Mouse (Mus musculus): ENCODE measurements at regions not wholly inside any gene's neighbourhood (a gene's known extent, or its start where the extent isn't known, plus 50 kb on each side); places are given as distances from the start of the nearest gene placed in this dataset.

DNA sequence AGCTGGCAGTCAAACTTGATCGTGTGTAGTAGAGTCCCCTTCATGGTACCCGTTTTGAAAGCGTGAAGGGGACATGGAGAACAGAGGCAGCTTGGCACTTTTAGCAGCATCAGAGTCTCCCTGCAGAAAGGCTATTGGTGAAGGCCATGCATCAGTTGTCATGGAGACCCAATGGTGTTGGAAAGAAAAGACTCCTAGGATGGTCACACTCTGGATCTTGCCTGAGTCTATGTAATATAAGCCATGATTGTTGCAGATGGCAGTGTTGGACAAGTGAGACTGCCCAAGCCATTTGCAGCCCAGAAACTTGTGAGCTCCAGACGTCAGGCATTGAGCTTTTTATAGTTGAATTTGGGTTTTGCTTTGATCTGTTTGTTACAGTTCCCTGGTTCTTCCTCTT is 382.9 kb downstream of the 1700129C05Rik start:
- DNase-seq (ENCODE audit: low spot score) (no peak), ATAC-seq (replicated peaks; ENCODE audit: insufficient number of reproducible peaks, low FRiP score, low TSS enrichment, low read depth) (no peak)
- Histone ChIP-seq H3K4me2 (ENCODE audit: low read depth, low read length) (no peak overlapping the region), H3K27me3 (ENCODE audit: control insufficient read depth, insufficient read depth, low read length) (no peaks in the 10 kb centered on the region), H3K4me1 (ENCODE audit: control insufficient read depth, insufficient read depth, low read length) (no peaks in the 10 kb centered on the region), H3K9ac (replicated peaks; ENCODE audit: low read length) (no peak overlapping the region), H3K36me3 (replicated peaks; ENCODE audit: control insufficient read depth, insufficient read depth, low read depth, low read length) (no peaks in the 10 kb centered on the region), H3K9me3 (replicated peaks; ENCODE audit: control insufficient read depth, low read length) (no peaks in the 10 kb centered on the region), H3K4me3 (ENCODE audit: low read depth, low read length) (no peak overlapping the region), H3K27ac (replicated peaks; ENCODE audit: low read depth, low read length) (no peak overlapping the region)
- WGBS, result 86% methylated on average over 4 of the region's 4 CpGs

DNA sequence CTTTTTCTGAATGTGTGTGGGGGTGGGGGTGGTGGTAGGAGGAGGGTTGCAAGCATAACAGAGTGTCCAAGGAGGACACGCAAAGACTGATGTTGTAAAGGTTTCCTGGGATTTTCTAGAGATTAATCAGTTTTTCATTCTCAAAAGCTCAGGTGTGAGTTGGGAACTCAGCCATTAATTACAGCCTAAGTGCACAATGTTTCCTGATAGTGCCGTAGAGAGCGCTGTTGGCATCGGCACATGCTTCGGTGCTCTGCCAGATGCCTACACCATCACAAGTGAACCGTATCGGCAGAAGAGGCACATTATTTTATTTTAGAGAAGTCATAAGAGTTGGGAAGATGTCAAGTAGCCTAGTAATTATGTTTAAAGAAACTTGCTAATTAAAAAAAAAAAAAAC is 388.9 kb downstream of the 1700129C05Rik start:
- no peak overlapping the region for H3K9ac ChIP-seq (replicated peaks; ENCODE audit: low read length)
- H3K27me3 ChIP-seq (ENCODE audit: control insufficient read depth, insufficient read depth, low read length), result no peaks in the 10 kb centered on the region
- H3K9me3 ChIP-seq (replicated peaks; ENCODE audit: control insufficient read depth, low read length), result no peaks in the 10 kb centered on the region
- no peaks in the 10 kb centered on the region for H3K4me1 ChIP-seq (ENCODE audit: control insufficient read depth, insufficient read depth, low read length)
- DNase-seq (ENCODE audit: low spot score) (no peak), ATAC-seq (replicated peaks; ENCODE audit: insufficient number of reproducible peaks, low FRiP score, low TSS enrichment, low read depth) (no peak)
- no peak overlapping the region for H3K4me2 ChIP-seq (ENCODE audit: low read depth, low read length)
- WGBS, result 91% methylated on average over 7 of the region's 7 CpGs
- no peak overlapping the region for H3K27ac ChIP-seq (replicated peaks; ENCODE audit: low read depth, low read length)
- no peaks in the 10 kb centered on the region for H3K36me3 ChIP-seq (replicated peaks; ENCODE audit: control insufficient read depth, insufficient read depth, low read depth, low read length)
- no peak overlapping the region for H3K4me3 ChIP-seq (ENCODE audit: low read depth, low read length)

DNA sequence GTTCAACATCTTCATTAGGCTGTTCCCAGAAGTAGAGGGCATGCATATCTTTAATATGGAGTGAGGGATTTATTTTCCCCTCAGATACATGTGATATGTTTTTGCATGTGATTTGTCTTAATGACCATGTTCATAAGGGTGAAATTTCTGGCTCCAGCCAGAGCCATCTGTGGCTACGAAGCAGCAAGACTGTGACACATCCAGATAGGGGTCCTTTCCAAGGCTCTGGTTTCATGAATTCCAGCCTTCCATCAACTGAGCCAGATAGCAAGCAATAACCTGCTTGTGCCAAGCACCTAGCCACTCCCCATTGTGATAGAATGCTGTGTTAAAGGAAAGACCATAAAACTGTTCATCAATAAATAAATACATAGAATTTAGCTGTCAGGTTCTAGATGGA is 389.6 kb downstream of the 1700129C05Rik start:
- ATAC-seq (replicated peaks; ENCODE audit: insufficient number of reproducible peaks, low FRiP score, low TSS enrichment, low read depth) (no peak), DNase-seq (ENCODE audit: low spot score) (no peak)
- Histone ChIP-seq H3K27me3 (ENCODE audit: control insufficient read depth, insufficient read depth, low read length) (no peaks in the 10 kb centered on the region), H3K27ac (replicated peaks; ENCODE audit: low read depth, low read length) (no peak overlapping the region), H3K4me2 (ENCODE audit: low read depth, low read length) (no peak overlapping the region), H3K9me3 (replicated peaks; ENCODE audit: control insufficient read depth, low read length) (no peaks in the 10 kb centered on the region), H3K36me3 (replicated peaks; ENCODE audit: control insufficient read depth, insufficient read depth, low read depth, low read length) (no peaks in the 10 kb centered on the region), H3K9ac (replicated peaks; ENCODE audit: low read length) (no peak overlapping the region), H3K4me1 (ENCODE audit: control insufficient read depth, insufficient read depth, low read length) (no peaks in the 10 kb centered on the region), H3K4me3 (ENCODE audit: low read depth, low read length) (no peak overlapping the region)
- WGBS, result 79% methylated on average over 1 of the region's 1 CpGs

DNA sequence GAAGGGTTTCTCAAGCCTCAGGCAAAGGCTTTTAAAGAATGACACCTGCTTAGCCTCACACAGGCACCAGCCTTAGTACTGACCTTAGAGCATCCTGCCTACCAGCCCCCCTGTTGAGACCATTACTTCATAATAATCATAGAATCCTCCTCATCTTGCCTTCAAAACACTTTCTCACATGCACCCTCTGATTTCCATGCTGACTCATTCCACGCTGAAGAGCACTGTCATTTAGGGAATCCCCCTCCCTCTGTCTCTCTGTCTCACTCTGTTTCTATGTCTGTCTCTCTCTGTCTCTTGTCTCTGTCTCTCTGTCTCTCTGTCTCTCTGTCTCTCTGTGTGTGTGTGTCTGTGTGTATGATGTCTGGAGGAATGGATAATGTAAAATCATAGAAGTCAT is 416.3 kb downstream of the 1700129C05Rik start:
- H3K4me3 ChIP-seq (ENCODE audit: low read depth, low read length), result no peak overlapping the region
- H3K4me1 ChIP-seq (ENCODE audit: control insufficient read depth, insufficient read depth, low read length), result no peaks in the 10 kb centered on the region
- H3K27me3 ChIP-seq (ENCODE audit: control insufficient read depth, insufficient read depth, low read length), result no peaks in the 10 kb centered on the region
- ATAC-seq (replicated peaks; ENCODE audit: insufficient number of reproducible peaks, low FRiP score, low TSS enrichment, low read depth), result no peak
- WGBS, result 74% methylated on average over 1 of the region's 1 CpGs
- no peak overlapping the region for H3K9ac ChIP-seq (replicated peaks; ENCODE audit: low read length)
- H3K27ac ChIP-seq (replicated peaks; ENCODE audit: low read depth, low read length), result no peak overlapping the region
- H3K36me3 ChIP-seq (replicated peaks; ENCODE audit: control insufficient read depth, insufficient read depth, low read depth, low read length), result no peaks in the 10 kb centered on the region
- no peak overlapping the region for H3K4me2 ChIP-seq (ENCODE audit: low read depth, low read length)
- H3K9me3 ChIP-seq (replicated peaks; ENCODE audit: control insufficient read depth, low read length), result no peaks in the 10 kb centered on the region
- DNase-seq (ENCODE audit: low spot score), result no peak

DNA sequence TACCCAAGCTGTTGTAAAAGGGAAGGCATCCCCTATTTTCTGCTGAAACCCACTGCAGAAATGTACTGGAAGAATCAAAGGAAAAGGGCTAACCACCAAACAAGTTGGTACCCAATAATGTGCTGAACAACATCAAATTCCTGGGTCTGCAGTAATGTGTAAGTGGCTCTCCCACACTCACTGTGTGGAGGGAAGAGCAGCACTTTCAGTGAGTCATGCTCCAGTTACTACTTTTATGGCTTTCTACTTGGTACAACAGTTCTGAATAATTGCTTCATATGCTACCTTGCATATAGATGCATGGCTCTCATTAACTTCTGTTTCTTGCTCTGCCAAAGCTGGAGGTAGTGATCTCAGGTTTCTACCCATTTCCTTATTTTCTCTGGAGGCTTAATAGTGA is 427.8 kb downstream of the 1700129C05Rik start:
- no peaks in the 10 kb centered on the region for H3K4me1 ChIP-seq (ENCODE audit: control insufficient read depth, insufficient read depth, low read length)
- H3K9ac ChIP-seq (replicated peaks; ENCODE audit: low read length), result no peak overlapping the region
- no peak for DNase-seq (ENCODE audit: low spot score)
- H3K27ac ChIP-seq (replicated peaks; ENCODE audit: low read depth, low read length), result no peak overlapping the region
- no peak for ATAC-seq (replicated peaks; ENCODE audit: insufficient number of reproducible peaks, low FRiP score, low TSS enrichment, low read depth)
- no peaks in the 10 kb centered on the region for H3K36me3 ChIP-seq (replicated peaks; ENCODE audit: control insufficient read depth, insufficient read depth, low read depth, low read length)
- no peak overlapping the region for H3K4me3 ChIP-seq (ENCODE audit: low read depth, low read length)
- H3K9me3 ChIP-seq (replicated peaks; ENCODE audit: control insufficient read depth, low read length), result no peaks in the 10 kb centered on the region
- no peak overlapping the region for H3K4me2 ChIP-seq (ENCODE audit: low read depth, low read length)
- H3K27me3 ChIP-seq (ENCODE audit: control insufficient read depth, insufficient read depth, low read length), result no peaks in the 10 kb centered on the region

DNA sequence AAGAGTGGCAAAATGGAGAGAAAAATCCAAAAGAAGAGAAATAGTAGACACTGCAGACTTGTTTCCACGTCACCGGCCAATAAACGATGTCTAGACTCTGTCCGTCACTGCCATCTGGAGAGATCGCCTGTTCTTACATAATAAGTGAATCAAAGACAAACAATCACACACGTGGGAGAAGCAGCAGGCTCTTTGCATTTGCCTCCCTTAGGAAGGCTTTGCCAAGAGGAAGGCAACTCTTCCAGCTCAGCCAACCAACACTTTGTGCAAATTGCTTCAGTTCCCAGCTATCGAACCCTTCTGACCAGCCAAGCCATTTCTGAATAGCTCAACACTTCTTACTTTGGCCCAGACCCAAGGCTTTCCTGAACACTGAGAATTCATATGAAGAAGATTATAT is 432.8 kb downstream of the 1700129C05Rik start:
- Histone ChIP-seq H3K27me3 (ENCODE audit: control insufficient read depth, insufficient read depth, low read length) (no peaks in the 10 kb centered on the region), H3K4me2 (ENCODE audit: low read depth, low read length) (no peak overlapping the region), H3K9me3 (replicated peaks; ENCODE audit: control insufficient read depth, low read length) (no peaks in the 10 kb centered on the region), H3K9ac (replicated peaks; ENCODE audit: low read length) (no peak overlapping the region), H3K36me3 (replicated peaks; ENCODE audit: control insufficient read depth, insufficient read depth, low read depth, low read length) (no peaks in the 10 kb centered on the region), H3K4me1 (ENCODE audit: control insufficient read depth, insufficient read depth, low read length) (no peaks in the 10 kb centered on the region), H3K27ac (replicated peaks; ENCODE audit: low read depth, low read length) (no peak overlapping the region), H3K4me3 (ENCODE audit: low read depth, low read length) (no peak overlapping the region)
- ATAC-seq (replicated peaks; ENCODE audit: insufficient number of reproducible peaks, low FRiP score, low TSS enrichment, low read depth), result no peak
- WGBS, result 85% methylated on average over 7 of the region's 7 CpGs
- DNase-seq (ENCODE audit: low spot score), result no peak

DNA sequence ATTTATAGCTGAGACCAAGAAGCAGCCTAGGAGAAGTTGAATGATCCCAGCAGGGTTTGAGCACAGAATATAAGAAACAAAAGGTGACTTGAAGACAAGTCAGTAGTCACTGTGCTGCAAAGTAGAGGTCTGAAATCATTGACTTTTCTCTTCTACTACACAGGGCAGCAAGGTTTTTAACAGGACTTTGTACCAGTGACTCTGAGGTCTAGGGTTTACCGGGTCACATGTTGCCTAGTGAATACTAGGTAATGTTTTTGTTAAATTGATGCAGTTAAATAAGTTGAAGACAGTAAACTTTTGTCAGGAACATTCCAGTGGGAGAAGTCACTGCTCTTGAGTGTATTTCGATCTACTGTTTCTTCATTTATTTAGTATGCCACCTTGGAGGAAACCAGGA is 433.4 kb downstream of the 1700129C05Rik start:
- H3K4me2 ChIP-seq (ENCODE audit: low read depth, low read length), result no peak overlapping the region
- WGBS, result 90% methylated on average over 2 of the region's 2 CpGs
- H3K9me3 ChIP-seq (replicated peaks; ENCODE audit: control insufficient read depth, low read length), result no peaks in the 10 kb centered on the region
- no peaks in the 10 kb centered on the region for H3K4me1 ChIP-seq (ENCODE audit: control insufficient read depth, insufficient read depth, low read length)
- H3K9ac ChIP-seq (replicated peaks; ENCODE audit: low read length), result no peak overlapping the region
- H3K27ac ChIP-seq (replicated peaks; ENCODE audit: low read depth, low read length), result no peak overlapping the region
- no peak for ATAC-seq (replicated peaks; ENCODE audit: insufficient number of reproducible peaks, low FRiP score, low TSS enrichment, low read depth)
- no peaks in the 10 kb centered on the region for H3K36me3 ChIP-seq (replicated peaks; ENCODE audit: control insufficient read depth, insufficient read depth, low read depth, low read length)
- no peak for DNase-seq (ENCODE audit: low spot score)
- no peak overlapping the region for H3K4me3 ChIP-seq (ENCODE audit: low read depth, low read length)
- no peaks in the 10 kb centered on the region for H3K27me3 ChIP-seq (ENCODE audit: control insufficient read depth, insufficient read depth, low read length)

DNA sequence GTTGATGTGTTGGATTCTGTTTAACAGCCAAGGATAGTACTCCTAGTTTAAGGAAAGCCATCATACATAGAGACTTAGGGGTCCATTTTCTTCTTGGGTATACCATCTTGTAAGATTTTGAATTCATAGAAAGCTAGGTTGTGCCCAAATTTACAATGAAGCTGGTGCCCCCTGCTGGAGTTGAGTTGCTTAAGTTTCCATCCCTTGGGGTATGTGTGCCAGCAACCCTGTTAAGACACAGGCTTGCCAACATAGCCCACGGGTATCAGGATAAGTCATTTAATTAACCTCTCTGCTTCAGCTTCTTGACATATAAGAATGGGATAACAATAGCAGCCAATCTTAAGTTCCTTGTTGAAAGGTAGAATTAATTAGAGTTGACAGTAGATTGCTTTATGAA is 440.9 kb downstream of the 1700129C05Rik start:
- no peak for ATAC-seq (replicated peaks; ENCODE audit: insufficient number of reproducible peaks, low FRiP score, low TSS enrichment, low read depth)
- H3K9ac ChIP-seq (replicated peaks; ENCODE audit: low read length), result no peak overlapping the region

More for the DNA sequence above, 440.9 kb downstream of the 1700129C05Rik start:
- no peak overlapping the region for H3K4me3 ChIP-seq (ENCODE audit: low read depth, low read length)
- no peaks in the 10 kb centered on the region for H3K4me1 ChIP-seq (ENCODE audit: control insufficient read depth, insufficient read depth, low read length)
- H3K27me3 ChIP-seq (ENCODE audit: control insufficient read depth, insufficient read depth, low read length), result no peaks in the 10 kb centered on the region
- H3K27ac ChIP-seq (replicated peaks; ENCODE audit: low read depth, low read length), result no peak overlapping the region
- no peaks in the 10 kb centered on the region for H3K9me3 ChIP-seq (replicated peaks; ENCODE audit: control insufficient read depth, low read length)
- no peak overlapping the region for H3K4me2 ChIP-seq (ENCODE audit: low read depth, low read length)
- DNase-seq (ENCODE audit: low spot score), result peak; percentile 75
- H3K36me3 ChIP-seq (replicated peaks; ENCODE audit: control insufficient read depth, insufficient read depth, low read depth, low read length), result no peaks in the 10 kb centered on the region
- 45% methylated on average over 1 of the region's 1 CpGs for WGBS
